Comparison of ENCODE assay signal across 7 mouse cellular contexts in the genomic region with DNA sequence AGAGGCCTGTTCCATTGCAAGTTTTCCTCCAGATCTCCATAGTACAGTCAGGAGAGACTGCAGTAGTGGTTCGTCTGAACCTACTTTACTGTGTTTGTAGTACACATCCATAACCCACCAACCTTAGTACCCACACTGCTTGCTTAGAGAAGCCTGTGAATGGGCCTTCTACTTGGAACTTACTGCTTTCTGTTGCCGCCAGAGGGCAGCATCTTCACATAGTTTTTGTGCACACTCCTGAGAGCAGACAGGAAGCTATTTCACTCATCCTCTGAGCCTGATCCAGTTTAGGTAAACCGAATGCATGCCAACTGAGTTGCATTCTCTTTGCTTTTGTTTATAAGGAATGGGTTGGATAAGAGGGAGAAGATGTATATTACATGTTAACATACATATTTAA.
DNase-seq lines count a peak whose midpoint lies in the region; ATAC-seq lines count a peak whose summit lies in the region.

No protein-coding gene starts in this region.

- DNase-seq in R1 (ENCODE audit: low read depth, low spot score): peak; percentile 83
- peak; percentile 47 for DNase-seq in c-Kit-positive CD71-positive TER-119-positive erythroid progenitor cells, embryonic 14.5 days (ENCODE audit: low spot score)
- peak; percentile 67 to 75 for DNase-seq in left cerebral cortex, adult 8-10 months (ENCODE audit: low spot score in 2 of 2)
- peak; percentile 38 to 74 for DNase-seq in spleen, adult 18-20 months

- no peak overlapping the region for H3K4me3 ChIP-seq in forebrain, embryonic 16.5 days (replicated peaks; ENCODE audit: low read length)
- H3K4me3 ChIP-seq in hindbrain, embryonic 13.5 days: no peak overlapping the region
- H3K4me3 ChIP-seq in midbrain, embryonic 13.5 days (replicated peaks): no peak overlapping the region

- H3K4me1 ChIP-seq in forebrain, embryonic 16.5 days (replicated peaks; ENCODE audit: control insufficient read depth, insufficient read depth, low read length): peaks cover 13% of the 10 kb centered on the region
- peaks cover 14% of the 10 kb centered on the region for H3K4me1 ChIP-seq in hindbrain, embryonic 13.5 days (replicated peaks)
- peaks cover 12% of the 10 kb centered on the region for H3K4me1 ChIP-seq in midbrain, embryonic 13.5 days (replicated peaks)

- no peaks in the 10 kb centered on the region for H3K27me3 ChIP-seq in forebrain, embryonic 16.5 days (replicated peaks; ENCODE audit: control insufficient read depth, insufficient read depth, low read length)
- H3K27me3 ChIP-seq in hindbrain, embryonic 13.5 days: no peaks in the 10 kb centered on the region
- H3K27me3 ChIP-seq in midbrain, embryonic 13.5 days: no peaks in the 10 kb centered on the region

- H3K36me3 ChIP-seq in forebrain, embryonic 16.5 days (ENCODE audit: control insufficient read depth, insufficient read depth): no peaks in the 10 kb centered on the region
- H3K36me3 ChIP-seq in hindbrain, embryonic 13.5 days: no peaks in the 10 kb centered on the region
- H3K36me3 ChIP-seq in midbrain, embryonic 13.5 days: no peaks in the 10 kb centered on the region

- WGBS in forebrain, embryonic 16.5 days: 11% methylated on average over 3 of the region's 3 CpGs
- WGBS in hindbrain, embryonic 13.5 days: 11% methylated on average over 3 of the region's 3 CpGs
- WGBS in midbrain, embryonic 13.5 days: 15% methylated on average over 3 of the region's 3 CpGs

- no peaks in the 10 kb centered on the region for H3K9me3 ChIP-seq in forebrain, embryonic 16.5 days (ENCODE audit: control insufficient read depth, low read length)
- no peaks in the 10 kb centered on the region for H3K9me3 ChIP-seq in hindbrain, embryonic 13.5 days
- no peaks in the 10 kb centered on the region for H3K9me3 ChIP-seq in midbrain, embryonic 13.5 days

- H3K9ac ChIP-seq in forebrain, embryonic 16.5 days (replicated peaks; ENCODE audit: low read depth, low read length): no peak overlapping the region
- no peak overlapping the region for H3K9ac ChIP-seq in hindbrain, embryonic 13.5 days
- no peak overlapping the region for H3K9ac ChIP-seq in midbrain, embryonic 13.5 days (replicated peaks)

- ATAC-seq in forebrain, embryonic 16.5 days: peak; percentile 89
- peak; percentile 78 for ATAC-seq in hindbrain, embryonic 13.5 days (ENCODE audit: low FRiP score)
- peak; percentile 79 for ATAC-seq in midbrain, embryonic 13.5 days

- H3K4me2 ChIP-seq in forebrain, embryonic 16.5 days (ENCODE audit: low read length): no peak overlapping the region
- no peak overlapping the region for H3K4me2 ChIP-seq in hindbrain, embryonic 13.5 days
- H3K4me2 ChIP-seq in midbrain, embryonic 13.5 days (replicated peaks): no peak overlapping the region

- H3K27ac ChIP-seq in forebrain, embryonic 16.5 days (ENCODE audit: low read length): no peak overlapping the region
- H3K27ac ChIP-seq in hindbrain, embryonic 13.5 days: no peak overlapping the region
- no peak overlapping the region for H3K27ac ChIP-seq in midbrain, embryonic 13.5 days
